Mouse (Mus musculus) forebrain, embryonic 13.5 days (tissue): Measurements from ENCODE around the gene Rgs13. TPM values are rescaled to one million over a fixed set of nuclear protein-coding genes. Genes with fewer than 3 reads are reported as not detected.

Source experiments
- ATAC-seq: fragments of 200-750 bp; cut with Nextera tagmentation; 2 replicates; pipeline ENCODE4 v1.8.0; 2017
- H3K27ac ChIP-seq: fragments of 300-500 bp; sonication (generic); 2 replicates; pipeline ENCODE4 v1.5.1; 2015; ENCODE audit warnings: inconsistent platforms, mild to moderate bottlenecking, moderate library complexity
- H3K27me3 ChIP-seq: fragments of 300-500 bp; sonication (generic); 2 replicates; pipeline ENCODE4 v1.6.1; 2015; ENCODE audit warnings: mild to moderate bottlenecking, inconsistent platforms
- H3K36me3 ChIP-seq: fragments of 300-500 bp; sonication (generic); 2 replicates; pipeline ENCODE4 v1.6.1; 2015; ENCODE audit warnings: mild to moderate bottlenecking, inconsistent platforms; ENCODE audit not compliant: poor library complexity, severe bottlenecking
- H3K4me1 ChIP-seq: fragments of 300-500 bp; sonication (generic); 2 replicates; pipeline ENCODE4 v1.6.1; 2015; ENCODE audit warnings: inconsistent platforms
- H3K4me2 ChIP-seq: fragments of 300-500 bp; sonication (generic); 2 replicates; pipeline ENCODE4 v1.6.1; 2015; ENCODE audit warnings: inconsistent platforms, mild to moderate bottlenecking, moderate library complexity
- H3K4me3 ChIP-seq: fragments of 300-500 bp; sonication (generic); 2 replicates; pipeline ENCODE4 v1.5.1; 2015; ENCODE audit warnings: mild to moderate bottlenecking, inconsistent platforms
- H3K9ac ChIP-seq: fragments of 300-500 bp; sonication (generic); 2 replicates; pipeline ENCODE4 v1.6.1; 2015; ENCODE audit warnings: mild to moderate bottlenecking, inconsistent platforms
- H3K9me3 ChIP-seq: fragments of 300-500 bp; sonication (generic); replicated peaks from 2 replicates; pipeline ENCODE4 v1.6.1; 2016; ENCODE audit warnings: inconsistent platforms
- WGBS: fragments of 180-500 bp; shearing (Covaris S2); methylation state at CpG from one replicate; pipeline ENCODE4 v1.1.7; 2015; 5-methylcytosine and 5-hydroxymethylcytosine counted together
- polyA plus RNA-seq: library from polyadenylated mRNA; unstranded; fragments of >200 nt; fragmentation: Nextera tagmentation; extraction: Ambion mirVana; gene quantifications from 2 replicates; pipeline ENCODE4 v1.2.1, GENCODE M21; 2015

Rgs13 gene
- polyA plus RNA-seq, result 3.3 and 3.9 TPM in 2 replicates

- Histone ChIP-seq H3K4me2 (peak within 1 kb of the TSS; percentile 20; the same call in 1 of the 2 replicates), H3K4me3 (no peak within 1 kb of the TSS), H3K27ac (no peak within 1 kb of the TSS; the same call in 1 of the 2 replicates), H3K4me1 (peaks cover 15% of the 10 kb centered on the region), H3K36me3 (no peaks in the 10 kb centered on the region), H3K27me3 (no peaks in the 10 kb centered on the region), H3K9ac (no peak within 1 kb of the TSS), H3K9me3 (no peaks in the 10 kb centered on the region)
- WGBS, result 16% methylated on average over 5 of the region's 5 CpGs
- peak; percentile 79 for ATAC-seq
Observed at GRCm38 (mm10) chr1:144177166-144177565, at the start of gene Rgs13. Rgs13 (minus strand) TSS chr1:144177372.

- Histone ChIP-seq H3K9ac (no peak overlapping the region), H3K9me3 (no peaks in the 10 kb centered on the region), H3K4me1 (no peaks in the 10 kb centered on the region), H3K36me3 (no peaks in the 10 kb centered on the region), H3K27me3 (no peaks in the 10 kb centered on the region), H3K27ac (no peak overlapping the region), H3K4me2 (no peak overlapping the region), H3K4me3 (no peak overlapping the region)
- no peak for ATAC-seq
Observed at GRCm38 (mm10) chr1:144215230-144215629, 38.1 kb upstream of the Rgs13 start.

- Histone ChIP-seq H3K36me3 (no peaks in the 10 kb centered on the region), H3K4me3 (no peak overlapping the region), H3K4me2 (no peak overlapping the region), H3K27me3 (no peaks in the 10 kb centered on the region), H3K27ac (no peak overlapping the region), H3K9me3 (no peaks in the 10 kb centered on the region), H3K9ac (no peak overlapping the region), H3K4me1 (no peaks in the 10 kb centered on the region)
- no peak for ATAC-seq
- 77% methylated on average over 3 of the region's 3 CpGs for WGBS
Observed at GRCm38 (mm10) chr1:144210912-144211311, 33.7 kb upstream of the Rgs13 start.

GRCm38 (mm10) chr1:144206281-144207061 is 29.3 kb upstream of the Rgs13 start:
- H3K4me3 ChIP-seq, result no peak overlapping the region
- H3K9me3 ChIP-seq, result no peaks in the 10 kb centered on the region
- no peak overlapping the region for H3K9ac ChIP-seq
- H3K4me2 ChIP-seq, result no peak overlapping the region
- no peaks in the 10 kb centered on the region for H3K4me1 ChIP-seq
- H3K27me3 ChIP-seq, result no peaks in the 10 kb centered on the region
- no peak for ATAC-seq
- no peaks in the 10 kb centered on the region for H3K36me3 ChIP-seq
- H3K27ac ChIP-seq, result no peak overlapping the region
- 81% methylated on average over 7 of the region's 7 CpGs for WGBS

- Histone ChIP-seq H3K4me3 (no peak overlapping the region), H3K4me2 (no peak overlapping the region), H3K4me1 (no peaks in the 10 kb centered on the region), H3K36me3 (no peaks in the 10 kb centered on the region), H3K9me3 (no peaks in the 10 kb centered on the region), H3K9ac (no peak overlapping the region), H3K27ac (no peak overlapping the region), H3K27me3 (no peaks in the 10 kb centered on the region)
- no peak for ATAC-seq
- 97% methylated on average over 2 of the region's 2 CpGs for WGBS
Observed at GRCm38 (mm10) chr1:144204766-144205165, 27.6 kb upstream of the Rgs13 start.

- Histone ChIP-seq H3K9ac (no peak overlapping the region), H3K27me3 (no peaks in the 10 kb centered on the region), H3K4me3 (no peak overlapping the region), H3K27ac (no peak overlapping the region), H3K4me2 (no peak overlapping the region), H3K9me3 (no peaks in the 10 kb centered on the region), H3K36me3 (no peaks in the 10 kb centered on the region), H3K4me1 (no peaks in the 10 kb centered on the region)
- ATAC-seq, result no peak
- WGBS, result 92% methylated on average over 4 of the region's 4 CpGs
Observed at GRCm38 (mm10) chr1:144202939-144203338, 25.8 kb upstream of the Rgs13 start.

GRCm38 (mm10) chr1:144200496-144200895 is 23.3 kb upstream of the Rgs13 start:
- no peak for ATAC-seq
- WGBS, result 84% methylated on average over 2 of the region's 2 CpGs

GRCm38 (mm10) chr1:144199538-144199937 is 22.4 kb upstream of the Rgs13 start:
- 75% methylated on average over 1 of the region's 1 CpGs for WGBS
- no peak for ATAC-seq
- no peaks in the 10 kb centered on the region for H3K36me3 ChIP-seq
- H3K9me3 ChIP-seq, result no peaks in the 10 kb centered on the region
- H3K4me3 ChIP-seq, result no peak overlapping the region
- H3K4me2 ChIP-seq, result no peak overlapping the region
- no peak overlapping the region for H3K27ac ChIP-seq
- H3K27me3 ChIP-seq, result no peaks in the 10 kb centered on the region
- no peak overlapping the region for H3K9ac ChIP-seq
- no peaks in the 10 kb centered on the region for H3K4me1 ChIP-seq

More at GRCm38 (mm10) chr1:144200496-144200895, 23.3 kb upstream of the Rgs13 start:
- H3K27me3 ChIP-seq, result no peaks in the 10 kb centered on the region
- H3K36me3 ChIP-seq, result no peaks in the 10 kb centered on the region
- H3K4me1 ChIP-seq, result no peaks in the 10 kb centered on the region
- H3K9ac ChIP-seq, result no peak overlapping the region
- H3K27ac ChIP-seq, result no peak overlapping the region
- no peak overlapping the region for H3K4me2 ChIP-seq
- no peak overlapping the region for H3K4me3 ChIP-seq
- H3K9me3 ChIP-seq, result no peaks in the 10 kb centered on the region

GRCm38 (mm10) chr1:144197684-144198083 is 20.5 kb upstream of the Rgs13 start:
- no peak overlapping the region for H3K9ac ChIP-seq
- ATAC-seq, result peak; percentile 70; the same call in 1 of the 2 replicates
- H3K27me3 ChIP-seq, result no peaks in the 10 kb centered on the region
- no peak overlapping the region for H3K4me2 ChIP-seq
- H3K27ac ChIP-seq, result no peak overlapping the region
- H3K4me3 ChIP-seq, result no peak overlapping the region
- H3K9me3 ChIP-seq, result no peaks in the 10 kb centered on the region
- 30% methylated on average over 3 of the region's 3 CpGs for WGBS
- H3K4me1 ChIP-seq, result no peaks in the 10 kb centered on the region
- H3K36me3 ChIP-seq, result no peaks in the 10 kb centered on the region

GRCm38 (mm10) chr1:144186655-144187396 is 9.7 kb upstream of the Rgs13 start:
- H3K36me3 ChIP-seq, result no peaks in the 10 kb centered on the region
- no peak overlapping the region for H3K9ac ChIP-seq
- H3K4me3 ChIP-seq, result no peak overlapping the region
- no peaks in the 10 kb centered on the region for H3K27me3 ChIP-seq
- H3K9me3 ChIP-seq, result no peaks in the 10 kb centered on the region
- no peak for ATAC-seq
- no peak overlapping the region for H3K27ac ChIP-seq
- H3K4me1 ChIP-seq, result peaks cover 7% of the 10 kb centered on the region; the same call in 1 of the 2 replicates
- 63% methylated on average over 7 of the region's 7 CpGs for WGBS
- H3K4me2 ChIP-seq, result no peak overlapping the region

GRCm38 (mm10) chr1:144184955-144185715 is 8.0 kb upstream of the Rgs13 start:
- 80% methylated on average over 4 of the region's 4 CpGs for WGBS
- Histone ChIP-seq H3K9ac (no peak overlapping the region), H3K4me3 (no peak overlapping the region), H3K4me1 (peaks cover 3% of the 10 kb centered on the region; the same call in 1 of the 2 replicates), H3K27me3 (no peaks in the 10 kb centered on the region), H3K9me3 (no peaks in the 10 kb centered on the region), H3K4me2 (no peak overlapping the region), H3K27ac (no peak overlapping the region), H3K36me3 (no peaks in the 10 kb centered on the region)
- no peak for ATAC-seq

- no peak overlapping the region for H3K27ac ChIP-seq
- H3K36me3 ChIP-seq, result no peaks in the 10 kb centered on the region
- no peaks in the 10 kb centered on the region for H3K4me1 ChIP-seq
- H3K27me3 ChIP-seq, result no peaks in the 10 kb centered on the region
- no peak overlapping the region for H3K4me3 ChIP-seq
- no peak for ATAC-seq
- no peak overlapping the region for H3K4me2 ChIP-seq
- no peaks in the 10 kb centered on the region for H3K9me3 ChIP-seq
- no peak overlapping the region for H3K9ac ChIP-seq
Observed at GRCm38 (mm10) chr1:144183622-144184021, 6.5 kb upstream of the Rgs13 start.
